Mouse (Mus musculus): ENCODE data around the gene Lrmp. TPM values are rescaled to one million over a fixed set of nuclear protein-coding genes. Genes with fewer than 3 reads are reported as not detected.

Lrmp gene
- polyA plus RNA-seq, 1 experiment from 2014 or later = 17.5 TPM

- H3K4me1 ChIP-seq (ENCODE audit: control insufficient read depth, low read depth, low read length) = peaks cover 5% of the 10 kb centered on the region; the same call in 1 of the 2 replicates
- H3K27me3 ChIP-seq (ENCODE audit: control insufficient read depth, insufficient read depth, low read depth, low read length) = peaks cover 21% of the 10 kb centered on the region
- no peak for ATAC-seq (ENCODE audit: low read depth)
- H3K4me2 ChIP-seq (ENCODE audit: low read depth, low read length) = no peak overlapping the region
- H3K36me3 ChIP-seq (ENCODE audit: control insufficient read depth, insufficient read depth) = no peaks in the 10 kb centered on the region
- H3K9me3 ChIP-seq (replicated peaks; ENCODE audit: control insufficient read depth, low read length) = no peaks in the 10 kb centered on the region
- H3K9ac ChIP-seq (ENCODE audit: low read depth, low read length) = no peak overlapping the region
- WGBS (ENCODE audit: insufficient replicate concordance) = 51% methylated on average over 9 of the region's 9 CpGs
- H3K4me3 ChIP-seq (ENCODE audit: low read depth, low read length) = no peak overlapping the region
- no peak overlapping the region for H3K27ac ChIP-seq (ENCODE audit: low read length)
These were observed 36.2 kb upstream of the Lrmp start for GRCm38 (mm10) chr6:145079087-145079759.

- Histone ChIP-seq H3K4me1 (ENCODE audit: control insufficient read depth, low read depth, low read length) (no peaks in the 10 kb centered on the region), H3K27ac (ENCODE audit: low read length) (no peak overlapping the region), H3K4me2 (ENCODE audit: low read depth, low read length) (no peak overlapping the region), H3K9ac (ENCODE audit: low read depth, low read length) (no peak overlapping the region), H3K4me3 (ENCODE audit: low read depth, low read length) (no peak overlapping the region), H3K27me3 (ENCODE audit: control insufficient read depth, insufficient read depth, low read depth, low read length) (no peaks in the 10 kb centered on the region), H3K36me3 (ENCODE audit: control insufficient read depth, insufficient read depth) (no peaks in the 10 kb centered on the region), H3K9me3 (replicated peaks; ENCODE audit: control insufficient read depth, low read length) (no peaks in the 10 kb centered on the region)
- WGBS (ENCODE audit: insufficient replicate concordance) = 43% methylated on average over 4 of the region's 4 CpGs
- ATAC-seq (ENCODE audit: low read depth) = no peak
These were observed 33.7 kb upstream of the Lrmp start for GRCm38 (mm10) chr6:145081721-145082120.

DNA sequence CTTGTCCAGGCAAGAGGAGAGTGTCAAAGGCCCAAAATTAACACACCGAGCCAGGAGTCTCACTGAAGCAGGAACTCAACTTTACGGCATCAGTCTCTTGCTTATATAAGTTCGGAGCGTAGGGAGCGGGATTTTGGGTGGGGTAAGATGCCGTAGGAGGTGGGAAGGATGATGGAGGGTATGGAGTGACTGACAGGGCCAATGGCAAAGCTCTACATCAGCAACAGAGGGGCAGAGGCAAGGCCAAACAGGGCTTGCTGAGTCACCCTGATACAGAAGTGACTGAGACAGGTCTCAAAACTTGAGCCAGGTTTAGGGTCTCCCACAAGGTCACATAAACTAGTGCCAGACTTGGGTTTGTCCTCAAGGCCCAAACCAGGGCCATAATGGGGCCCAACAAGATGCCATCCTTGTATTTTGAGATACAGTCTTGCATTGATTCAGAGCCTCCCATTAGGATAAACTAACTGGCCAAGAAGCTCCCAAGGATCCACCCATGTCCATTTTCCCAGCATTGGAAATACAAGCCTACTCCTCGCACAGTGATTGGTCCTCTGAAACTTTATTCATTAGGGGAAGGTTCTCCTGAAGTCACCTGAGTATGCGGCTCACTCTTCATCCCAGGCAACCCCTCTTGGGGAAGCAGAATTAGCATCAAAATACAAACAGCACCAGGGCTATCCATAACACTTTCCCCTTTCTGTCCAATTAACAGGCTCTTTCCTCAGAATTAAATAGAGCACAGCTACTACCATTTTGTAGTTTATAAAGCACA is 30.9 kb upstream of the Lrmp start:
- no peak overlapping the region for H3K4me3 ChIP-seq (ENCODE audit: low read depth, low read length)
- no peaks in the 10 kb centered on the region for H3K36me3 ChIP-seq (ENCODE audit: control insufficient read depth, insufficient read depth)
- H3K4me1 ChIP-seq (ENCODE audit: control insufficient read depth, low read depth, low read length) = no peaks in the 10 kb centered on the region; the same call in 1 of the 2 replicates
- H3K9ac ChIP-seq (ENCODE audit: low read depth, low read length) = no peak overlapping the region
- H3K9me3 ChIP-seq (replicated peaks; ENCODE audit: control insufficient read depth, low read length) = no peaks in the 10 kb centered on the region
- ATAC-seq (ENCODE audit: low read depth) = no peak
- no peaks in the 10 kb centered on the region for H3K27me3 ChIP-seq (ENCODE audit: control insufficient read depth, insufficient read depth, low read depth, low read length)
- H3K4me2 ChIP-seq (ENCODE audit: low read depth, low read length) = no peak overlapping the region
- no peak overlapping the region for H3K27ac ChIP-seq (ENCODE audit: low read length)
- WGBS (ENCODE audit: insufficient replicate concordance) = 84% methylated on average over 8 of the region's 8 CpGs

GRCm38 (mm10) chr6:145088451-145089113 is 26.9 kb upstream of the Lrmp start:
- no peaks in the 10 kb centered on the region for H3K36me3 ChIP-seq (ENCODE audit: control insufficient read depth, insufficient read depth)
- H3K9ac ChIP-seq (ENCODE audit: low read depth, low read length) = no peak overlapping the region
- no peak overlapping the region for H3K27ac ChIP-seq (ENCODE audit: low read length)
- no peaks in the 10 kb centered on the region for H3K9me3 ChIP-seq (replicated peaks; ENCODE audit: control insufficient read depth, low read length)
- no peak for ATAC-seq (ENCODE audit: low read depth)
- no peaks in the 10 kb centered on the region for H3K27me3 ChIP-seq (ENCODE audit: control insufficient read depth, insufficient read depth, low read depth, low read length)
- H3K4me3 ChIP-seq (ENCODE audit: low read depth, low read length) = no peak overlapping the region
- 38% methylated on average over 4 of the region's 4 CpGs for WGBS (ENCODE audit: insufficient replicate concordance)
- no peaks in the 10 kb centered on the region; the same call in 1 of the 2 replicates for H3K4me1 ChIP-seq (ENCODE audit: control insufficient read depth, low read depth, low read length)
- H3K4me2 ChIP-seq (ENCODE audit: low read depth, low read length) = no peak overlapping the region

DNA sequence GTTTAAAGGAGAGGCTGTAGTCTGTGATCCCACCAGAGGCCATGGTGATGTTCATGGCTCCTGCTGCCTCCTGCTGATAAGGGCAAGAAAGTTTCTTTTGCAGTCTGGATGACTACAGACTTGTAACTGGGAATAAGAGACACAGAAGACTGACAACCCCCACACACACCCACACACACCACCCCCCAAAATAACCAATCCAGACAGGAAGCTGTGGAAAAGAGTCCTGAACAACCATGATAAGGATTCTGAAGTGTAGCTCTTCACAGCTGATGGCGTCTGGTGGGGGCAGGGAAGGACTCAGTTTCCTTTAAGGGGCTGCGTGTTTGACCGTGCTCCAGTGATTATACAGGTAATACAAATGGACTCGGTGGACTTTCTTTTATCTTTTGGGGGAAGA is 26.1 kb upstream of the Lrmp start:
- Histone ChIP-seq H3K36me3 (ENCODE audit: control insufficient read depth, insufficient read depth) (no peaks in the 10 kb centered on the region), H3K4me2 (ENCODE audit: low read depth, low read length) (no peak overlapping the region), H3K27ac (ENCODE audit: low read length) (no peak overlapping the region), H3K4me3 (ENCODE audit: low read depth, low read length) (no peak overlapping the region), H3K27me3 (ENCODE audit: control insufficient read depth, insufficient read depth, low read depth, low read length) (no peaks in the 10 kb centered on the region), H3K9ac (ENCODE audit: low read depth, low read length) (no peak overlapping the region), H3K9me3 (replicated peaks; ENCODE audit: control insufficient read depth, low read length) (no peaks in the 10 kb centered on the region), H3K4me1 (ENCODE audit: control insufficient read depth, low read depth, low read length) (no peaks in the 10 kb centered on the region; the same call in 1 of the 2 replicates)
- ATAC-seq (ENCODE audit: low read depth) = 0 out of 2 replicates have a peak, but pooled peaks have one; percentile 32
- WGBS (ENCODE audit: insufficient replicate concordance) = 17% methylated on average over 4 of the region's 4 CpGs

DNA sequence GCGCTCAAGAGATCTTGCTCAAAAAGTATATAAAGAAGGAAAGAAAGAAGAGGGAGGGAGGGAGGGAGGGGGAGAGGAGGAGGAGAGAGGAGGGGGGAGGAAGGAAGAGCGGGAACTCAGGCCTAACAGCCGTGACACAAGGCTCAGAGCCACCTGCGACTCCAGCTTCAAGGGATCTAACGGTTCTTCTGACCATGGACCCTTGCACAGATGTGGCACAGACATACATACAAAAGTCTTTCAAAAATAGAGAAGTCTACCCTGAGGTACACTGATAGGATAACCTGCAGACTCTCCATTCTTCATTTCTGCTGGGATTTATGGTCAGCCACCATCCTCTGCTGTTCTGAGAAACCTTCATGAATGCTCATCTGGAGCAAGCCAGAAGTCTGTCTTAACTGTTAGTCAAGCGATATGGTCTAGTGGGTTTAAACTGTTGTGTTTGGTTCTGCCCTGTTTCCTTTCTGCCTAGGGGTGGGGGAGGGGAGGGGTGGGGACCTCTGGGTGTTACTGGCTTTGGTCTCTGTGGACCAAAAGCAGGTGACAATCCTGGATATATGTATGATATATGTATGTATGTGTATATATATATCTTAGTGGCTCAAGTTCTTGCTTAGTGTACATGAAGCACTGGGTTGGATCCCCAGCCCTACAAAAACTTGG is 25.1 kb upstream of the Lrmp start:
- H3K4me3 ChIP-seq (ENCODE audit: low read depth, low read length) = no peak overlapping the region
- 0 out of 2 replicates have a peak overlapping the region, but pooled peaks have one; percentile 15 for H3K27ac ChIP-seq (ENCODE audit: low read length)
- ATAC-seq (ENCODE audit: low read depth) = peak; percentile 37; the same call in 1 of the 2 replicates
- no peaks in the 10 kb centered on the region for H3K36me3 ChIP-seq (ENCODE audit: control insufficient read depth, insufficient read depth)
- H3K9ac ChIP-seq (ENCODE audit: low read depth, low read length) = no peak overlapping the region
- 32% methylated on average over 6 of the region's 6 CpGs for WGBS (ENCODE audit: insufficient replicate concordance)
- H3K9me3 ChIP-seq (replicated peaks; ENCODE audit: control insufficient read depth, low read length) = no peaks in the 10 kb centered on the region
- H3K27me3 ChIP-seq (ENCODE audit: control insufficient read depth, insufficient read depth, low read depth, low read length) = no peaks in the 10 kb centered on the region
- H3K4me2 ChIP-seq (ENCODE audit: low read depth, low read length) = no peak overlapping the region
- H3K4me1 ChIP-seq (ENCODE audit: control insufficient read depth, low read depth, low read length) = no peaks in the 10 kb centered on the region; the same call in 1 of the 2 replicates

GRCm38 (mm10) chr6:145090928-145091327 is 24.5 kb upstream of the Lrmp start:
- H3K27ac ChIP-seq (ENCODE audit: low read length) = 0 out of 2 replicates have a peak overlapping the region, but pooled peaks have one; percentile 15
- no peaks in the 10 kb centered on the region; the same call in 1 of the 2 replicates for H3K4me1 ChIP-seq (ENCODE audit: control insufficient read depth, low read depth, low read length)
- H3K9me3 ChIP-seq (replicated peaks; ENCODE audit: control insufficient read depth, low read length) = no peaks in the 10 kb centered on the region
- no peaks in the 10 kb centered on the region for H3K27me3 ChIP-seq (ENCODE audit: control insufficient read depth, insufficient read depth, low read depth, low read length)
- no peaks in the 10 kb centered on the region for H3K36me3 ChIP-seq (ENCODE audit: control insufficient read depth, insufficient read depth)
- H3K4me2 ChIP-seq (ENCODE audit: low read depth, low read length) = no peak overlapping the region
- no peak overlapping the region for H3K4me3 ChIP-seq (ENCODE audit: low read depth, low read length)
- ATAC-seq (ENCODE audit: low read depth) = no peak
- no peak overlapping the region for H3K9ac ChIP-seq (ENCODE audit: low read depth, low read length)
- 49% methylated on average over 5 of the region's 5 CpGs for WGBS (ENCODE audit: insufficient replicate concordance)

DNA sequence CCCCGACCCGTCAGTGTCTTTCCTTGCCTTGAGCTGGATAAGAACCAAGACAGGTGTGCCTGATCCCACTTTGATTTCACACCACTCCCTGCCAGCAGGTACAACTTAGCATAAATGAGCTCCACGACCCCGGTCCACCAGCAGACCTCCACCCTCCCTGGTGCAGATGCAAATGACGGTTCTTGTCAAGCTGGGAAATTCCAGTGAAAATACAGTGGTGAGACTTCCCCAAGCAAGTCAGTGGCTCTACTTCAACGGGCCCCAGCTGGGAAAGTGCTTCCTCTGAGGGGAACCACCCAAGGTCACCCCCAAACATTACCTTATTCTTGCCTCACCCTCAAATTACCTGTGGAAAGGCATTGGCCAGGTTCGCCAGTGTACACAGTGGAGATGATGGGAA is 23.5 kb upstream of the Lrmp start:
- Histone ChIP-seq H3K4me3 (ENCODE audit: low read depth, low read length) (no peak overlapping the region), H3K27ac (ENCODE audit: low read length) (no peak overlapping the region), H3K36me3 (ENCODE audit: control insufficient read depth, insufficient read depth) (no peaks in the 10 kb centered on the region), H3K9me3 (replicated peaks; ENCODE audit: control insufficient read depth, low read length) (no peaks in the 10 kb centered on the region), H3K4me2 (ENCODE audit: low read depth, low read length) (no peak overlapping the region), H3K4me1 (ENCODE audit: control insufficient read depth, low read depth, low read length) (no peaks in the 10 kb centered on the region; the same call in 1 of the 2 replicates), H3K27me3 (ENCODE audit: control insufficient read depth, insufficient read depth, low read depth, low read length) (no peaks in the 10 kb centered on the region), H3K9ac (ENCODE audit: low read depth, low read length) (no peak overlapping the region)
- no peak for ATAC-seq (ENCODE audit: low read depth)
- WGBS (ENCODE audit: insufficient replicate concordance) = 65% methylated on average over 7 of the region's 7 CpGs

Measured in liver, embryonic 16.5 days (tissue).